Mouse (Mus musculus): Measurements from ENCODE around the gene Tmprss7.
A peak's percentile ranks its signal among the peaks of the same experiment; 100 is the strongest.

Gene Tmprss7

GRCm38 (mm10) chr16:45693558-45693957 lies at the start of gene Tmprss7:
Gene Tmprss7 (minus strand): TSS chr16:45693658.
- DNase-seq (ENCODE audit: low read depth, low spot score), result no peak
- Histone ChIP-seq H3K36me3 (ENCODE audit: control insufficient read depth, insufficient read depth, low read length, poor library complexity, severe bottlenecking) (no peaks in the 10 kb centered on the region), H3K27me3 (ENCODE audit: control insufficient read depth, insufficient read depth, low read length, poor library complexity, severe bottlenecking) (no peaks in the 10 kb centered on the region)

- H3K36me3 ChIP-seq (ENCODE audit: control insufficient read depth, insufficient read depth, low read length, poor library complexity, severe bottlenecking), result no peaks in the 10 kb centered on the region
- H3K27me3 ChIP-seq (ENCODE audit: control insufficient read depth, insufficient read depth, low read length, poor library complexity, severe bottlenecking), result no peaks in the 10 kb centered on the region
- DNase-seq (ENCODE audit: low read depth, low spot score), result peak; percentile 96
Measured at GRCm38 (mm10) chr16:45742615-45743476, 49.4 kb upstream of the Tmprss7 start, which contains the start of gene Abhd10. Gene Abhd10 (minus strand): TSS chr16:45742955.

- DNase-seq (ENCODE audit: low read depth, low spot score), result no peak
- Histone ChIP-seq H3K36me3 (ENCODE audit: control insufficient read depth, insufficient read depth, low read length, poor library complexity, severe bottlenecking) (peaks cover 4% of the 10 kb centered on the region), H3K27me3 (ENCODE audit: control insufficient read depth, insufficient read depth, low read length, poor library complexity, severe bottlenecking) (no peaks in the 10 kb centered on the region)
Measured at GRCm38 (mm10) chr16:45737880-45738279, 44.4 kb upstream of the Tmprss7 start.

- H3K27me3 ChIP-seq (ENCODE audit: control insufficient read depth, insufficient read depth, low read length, poor library complexity, severe bottlenecking), result no peaks in the 10 kb centered on the region
- peaks cover 6% of the 10 kb centered on the region for H3K36me3 ChIP-seq (ENCODE audit: control insufficient read depth, insufficient read depth, low read length, poor library complexity, severe bottlenecking)
- no peak for DNase-seq (ENCODE audit: low read depth, low spot score)
Measured at GRCm38 (mm10) chr16:45736724-45737123, 43.3 kb upstream of the Tmprss7 start.

GRCm38 (mm10) chr16:45729163-45729562 lies 35.7 kb upstream of the Tmprss7 start:
- no peak for DNase-seq (ENCODE audit: low read depth, low spot score)
- Histone ChIP-seq H3K27me3 (ENCODE audit: control insufficient read depth, insufficient read depth, low read length, poor library complexity, severe bottlenecking) (no peaks in the 10 kb centered on the region), H3K36me3 (ENCODE audit: control insufficient read depth, insufficient read depth, low read length, poor library complexity, severe bottlenecking) (peaks cover 12% of the 10 kb centered on the region)

GRCm38 (mm10) chr16:45724742-45725102 lies 31.3 kb upstream of the Tmprss7 start:
- no peak for DNase-seq (ENCODE audit: low read depth, low spot score)
- no peaks in the 10 kb centered on the region; the same call in 1 of the 2 replicates for H3K27me3 ChIP-seq (ENCODE audit: control insufficient read depth, insufficient read depth, low read length, poor library complexity, severe bottlenecking)

GRCm38 (mm10) chr16:45724061-45724741 lies 30.7 kb upstream of the Tmprss7 start, which contains the start of gene Tagln3:
Gene Tagln3 (minus strand): TSS chr16:45724608.
- H3K36me3 ChIP-seq (ENCODE audit: control insufficient read depth, insufficient read depth, low read length, poor library complexity, severe bottlenecking), result no peaks in the 10 kb centered on the region
- H3K27me3 ChIP-seq (ENCODE audit: control insufficient read depth, insufficient read depth, low read length, poor library complexity, severe bottlenecking), result no peaks in the 10 kb centered on the region; the same call in 1 of the 2 replicates
- DNase-seq (ENCODE audit: low read depth, low spot score), result no peak

More at GRCm38 (mm10) chr16:45724742-45725102, 31.3 kb upstream of the Tmprss7 start:
- no peaks in the 10 kb centered on the region for H3K36me3 ChIP-seq (ENCODE audit: control insufficient read depth, insufficient read depth, low read length, poor library complexity, severe bottlenecking)

- no peak for DNase-seq (ENCODE audit: low read depth, low spot score)
- no peaks in the 10 kb centered on the region for H3K36me3 ChIP-seq (ENCODE audit: control insufficient read depth, insufficient read depth, low read length, poor library complexity, severe bottlenecking)
- no peaks in the 10 kb centered on the region; the same call in 1 of the 2 replicates for H3K27me3 ChIP-seq (ENCODE audit: control insufficient read depth, insufficient read depth, low read length, poor library complexity, severe bottlenecking)
Measured at GRCm38 (mm10) chr16:45723172-45723901, 29.9 kb upstream of the Tmprss7 start.

GRCm38 (mm10) chr16:45722460-45722951 lies 29.0 kb upstream of the Tmprss7 start:
- DNase-seq (ENCODE audit: low read depth, low spot score), result no peak
- Histone ChIP-seq H3K27me3 (ENCODE audit: control insufficient read depth, insufficient read depth, low read length, poor library complexity, severe bottlenecking) (no peaks in the 10 kb centered on the region; the same call in 1 of the 2 replicates), H3K36me3 (ENCODE audit: control insufficient read depth, insufficient read depth, low read length, poor library complexity, severe bottlenecking) (no peaks in the 10 kb centered on the region)

- DNase-seq (ENCODE audit: low read depth, low spot score), result no peak
- H3K36me3 ChIP-seq (ENCODE audit: control insufficient read depth, insufficient read depth, low read length, poor library complexity, severe bottlenecking), result no peaks in the 10 kb centered on the region
- H3K27me3 ChIP-seq (ENCODE audit: control insufficient read depth, insufficient read depth, low read length, poor library complexity, severe bottlenecking), result no peaks in the 10 kb centered on the region; the same call in 1 of the 2 replicates
Measured at GRCm38 (mm10) chr16:45720022-45720630, 26.7 kb upstream of the Tmprss7 start.

GRCm38 (mm10) chr16:45718296-45718695 lies 24.8 kb upstream of the Tmprss7 start:
- no peak for DNase-seq (ENCODE audit: low read depth, low spot score)
- H3K36me3 ChIP-seq (ENCODE audit: control insufficient read depth, insufficient read depth, low read length, poor library complexity, severe bottlenecking), result no peaks in the 10 kb centered on the region
- H3K27me3 ChIP-seq (ENCODE audit: control insufficient read depth, insufficient read depth, low read length, poor library complexity, severe bottlenecking), result no peaks in the 10 kb centered on the region

- Histone ChIP-seq H3K36me3 (ENCODE audit: control insufficient read depth, insufficient read depth, low read length, poor library complexity, severe bottlenecking) (no peaks in the 10 kb centered on the region), H3K27me3 (ENCODE audit: control insufficient read depth, insufficient read depth, low read length, poor library complexity, severe bottlenecking) (no peaks in the 10 kb centered on the region)
Measured at GRCm38 (mm10) chr16:45714489-45715150, 21.2 kb upstream of the Tmprss7 start.

GRCm38 (mm10) chr16:45713878-45714277 lies 20.4 kb upstream of the Tmprss7 start:
- Histone ChIP-seq H3K36me3 (ENCODE audit: control insufficient read depth, insufficient read depth, low read length, poor library complexity, severe bottlenecking) (no peaks in the 10 kb centered on the region), H3K27me3 (ENCODE audit: control insufficient read depth, insufficient read depth, low read length, poor library complexity, severe bottlenecking) (no peaks in the 10 kb centered on the region)
- no peak for DNase-seq (ENCODE audit: low read depth, low spot score)

More at GRCm38 (mm10) chr16:45714489-45715150, 21.2 kb upstream of the Tmprss7 start:
- DNase-seq (ENCODE audit: low read depth, low spot score), result no peak

- Histone ChIP-seq H3K27me3 (ENCODE audit: control insufficient read depth, insufficient read depth, low read length, poor library complexity, severe bottlenecking) (no peaks in the 10 kb centered on the region), H3K36me3 (ENCODE audit: control insufficient read depth, insufficient read depth, low read length, poor library complexity, severe bottlenecking) (no peaks in the 10 kb centered on the region)
- no peak for DNase-seq (ENCODE audit: low read depth, low spot score)
Measured at GRCm38 (mm10) chr16:45713261-45713660, 19.8 kb upstream of the Tmprss7 start.
